Mouse (Mus musculus): ENCODE results near the gene Ccnjl.

Ccnjl gene

GRCm38 (mm10) chr11:43528078-43528682 is 404 bp upstream of the Ccnjl start:
- no peak for DNase-seq

GRCm38 (mm10) chr11:43530043-43530442 is 1.5 kb downstream of the Ccnjl start:
- no peak for DNase-seq

- DNase-seq, result no peak
Observed at GRCm38 (mm10) chr11:43531619-43532018, 3.0 kb downstream of the Ccnjl start.

GRCm38 (mm10) chr11:43537074-43537473 is 8.5 kb downstream of the Ccnjl start:
- DNase-seq, result no peak

- DNase-seq, result no peak
Observed at GRCm38 (mm10) chr11:43539863-43540262, 11.3 kb downstream of the Ccnjl start.

- peak in 1 of 2 experiments; percentile 36 for DNase-seq
Observed at GRCm38 (mm10) chr11:43543711-43544466, 15.3 kb downstream of the Ccnjl start.

- no peak for DNase-seq
Observed at GRCm38 (mm10) chr11:43544819-43545218, 16.2 kb downstream of the Ccnjl start.

- no peak for DNase-seq
Observed at GRCm38 (mm10) chr11:43545873-43546475, 17.4 kb downstream of the Ccnjl start.

GRCm38 (mm10) chr11:43546678-43547077 is 18.1 kb downstream of the Ccnjl start:
- DNase-seq, result no peak

- peak; percentile 76 to 90 for DNase-seq
Observed at GRCm38 (mm10) chr11:43548148-43548547, 19.6 kb downstream of the Ccnjl start.

- DNase-seq, result peak in 1 of 2 experiments; percentile 24
Observed at GRCm38 (mm10) chr11:43548657-43549435, 20.3 kb downstream of the Ccnjl start.

GRCm38 (mm10) chr11:43549701-43550100 is 21.1 kb downstream of the Ccnjl start:
- peak; percentile 61 to 74 for DNase-seq

GRCm38 (mm10) chr11:43551756-43552155 is 23.2 kb downstream of the Ccnjl start:
- DNase-seq, result no peak

GRCm38 (mm10) chr11:43552675-43553074 is 24.1 kb downstream of the Ccnjl start:
- no peak for DNase-seq

- DNase-seq, result no peak
Observed at GRCm38 (mm10) chr11:43556538-43556937, 28.0 kb downstream of the Ccnjl start.

GRCm38 (mm10) chr11:43559515-43560292 is 31.1 kb downstream of the Ccnjl start:
- DNase-seq, result no peak

- no peak for DNase-seq
Observed at GRCm38 (mm10) chr11:43563654-43564244, 35.2 kb downstream of the Ccnjl start.

GRCm38 (mm10) chr11:43565414-43565813 is 36.8 kb downstream of the Ccnjl start:
- DNase-seq, result no peak

- no peak for DNase-seq
Observed at GRCm38 (mm10) chr11:43565852-43566251, 37.3 kb downstream of the Ccnjl start.

- no peak for DNase-seq
Observed at GRCm38 (mm10) chr11:43566696-43567095, 38.1 kb downstream of the Ccnjl start.

GRCm38 (mm10) chr11:43568263-43568662 is 39.7 kb downstream of the Ccnjl start:
- DNase-seq, result peak in 1 of 2 experiments; percentile 64

- DNase-seq, result no peak
Observed at GRCm38 (mm10) chr11:43569188-43569587, 40.6 kb downstream of the Ccnjl start.

All from lung, postnatal 4 days (tissue).